Mouse (Mus musculus): ENCODE results near the gene Naga. TPM values are rescaled to one million over a fixed set of nuclear protein-coding genes. Genes with fewer than 3 reads are reported as not detected.

Naga gene
- polyA plus RNA-seq, 1 experiment from 2014 or later: 29.2 TPM

- 2% methylated on average over 40 of the region's 40 CpGs for WGBS
- Histone ChIP-seq H3K9me3 (replicated peaks) (no peaks in the 10 kb centered on the region), H3K36me3 (peaks cover 6% of the 10 kb centered on the region), H3K27me3 (ENCODE audit: low read depth, poor library complexity, severe bottlenecking) (peaks cover 26% of the 10 kb centered on the region), H3K4me1 (peaks cover 47% of the 10 kb centered on the region), H3K4me3 (peak overlapping the region; percentile 58), H3K27ac (peak overlapping the region; percentile 90)
- peak; percentile 65 for DNase-seq (ENCODE audit: low spot score)
Observed at GRCm38 (mm10) chr15:82341036-82341501, 2.3 kb upstream of the Naga start.

DNA sequence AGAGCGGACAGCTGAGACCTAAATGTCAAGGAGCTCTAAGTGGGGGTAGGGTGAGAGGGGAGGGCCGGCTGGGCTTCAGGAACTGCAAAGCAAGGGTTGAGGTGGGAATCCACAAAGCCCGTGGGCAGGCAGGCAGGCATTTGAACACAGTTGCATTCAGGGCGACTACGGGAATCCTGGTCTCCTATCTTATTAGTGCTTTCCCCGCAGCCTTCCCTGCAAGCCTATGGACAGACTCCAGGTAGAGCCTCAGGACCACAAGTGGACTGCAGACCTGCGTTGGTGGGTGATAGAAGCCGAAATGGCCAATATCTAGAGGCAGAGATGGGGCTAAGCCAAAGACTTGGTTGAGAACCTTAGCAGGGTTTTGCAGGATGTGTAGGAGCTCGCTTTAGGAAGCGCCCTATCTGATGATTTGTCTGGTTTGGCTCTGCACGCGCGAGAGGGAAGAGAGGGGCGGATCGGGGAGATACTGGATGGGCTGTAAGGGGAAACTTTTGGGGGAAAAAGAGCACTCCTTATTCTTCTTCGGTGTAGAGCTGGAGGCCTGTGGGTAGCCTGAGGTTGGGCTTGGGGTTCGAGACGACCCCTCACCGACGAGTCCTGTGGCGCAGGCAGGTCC lies 1.8 kb upstream of the Naga start:
- no peak for DNase-seq (ENCODE audit: low spot score)
- H3K9me3 ChIP-seq (replicated peaks): no peaks in the 10 kb centered on the region
- H3K27ac ChIP-seq: peak overlapping the region; percentile 90
- H3K4me1 ChIP-seq: peaks cover 53% of the 10 kb centered on the region
- peaks cover 26% of the 10 kb centered on the region for H3K27me3 ChIP-seq (ENCODE audit: low read depth, poor library complexity, severe bottlenecking)
- 35% methylated on average over 21 of the region's 21 CpGs for WGBS
- H3K4me3 ChIP-seq: peak overlapping the region; percentile 58
- peaks cover 12% of the 10 kb centered on the region for H3K36me3 ChIP-seq

DNA sequence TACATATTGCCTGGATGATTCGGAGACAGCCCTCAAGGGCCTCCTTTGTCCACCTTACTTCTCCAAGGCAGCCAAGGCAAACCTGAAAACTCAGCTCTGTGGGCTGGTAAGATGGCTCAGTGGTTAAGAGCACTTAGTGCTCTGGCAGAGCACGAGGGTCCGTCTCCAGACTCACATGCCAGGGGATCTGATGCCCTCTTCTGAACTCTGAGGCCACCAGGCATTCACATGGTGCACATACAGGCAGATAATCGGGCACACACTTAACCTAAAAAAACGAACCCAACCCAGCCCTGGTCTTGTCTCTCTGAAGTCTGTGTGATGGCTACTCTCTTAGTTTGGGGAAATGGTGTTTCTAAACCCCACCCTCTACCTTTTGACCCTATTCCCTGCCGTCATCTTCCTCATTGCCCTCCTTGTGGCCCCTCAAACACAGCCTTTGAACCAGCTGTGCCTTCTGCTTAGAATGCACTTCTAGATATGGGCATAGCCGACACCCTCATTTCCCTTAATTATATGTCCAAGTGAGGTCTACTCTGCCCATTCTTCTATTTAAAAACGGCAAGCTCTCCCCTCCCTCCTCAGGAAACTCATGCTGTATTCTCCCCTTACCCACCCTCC lies 1.0 kb upstream of the Naga start:
- peaks cover 26% of the 10 kb centered on the region for H3K27me3 ChIP-seq (ENCODE audit: low read depth, poor library complexity, severe bottlenecking)
- WGBS: 71% methylated on average over 8 of the region's 8 CpGs
- no peak overlapping the region for H3K27ac ChIP-seq
- peaks cover 19% of the 10 kb centered on the region for H3K36me3 ChIP-seq
- peaks cover 54% of the 10 kb centered on the region for H3K4me1 ChIP-seq
- H3K4me3 ChIP-seq: no peak overlapping the region
- no peaks in the 10 kb centered on the region for H3K9me3 ChIP-seq (replicated peaks)
- DNase-seq (ENCODE audit: low spot score): no peak

- WGBS: 63% methylated on average over 10 of the region's 10 CpGs
- no peak for DNase-seq (ENCODE audit: low spot score)
- Histone ChIP-seq H3K27me3 (ENCODE audit: low read depth, poor library complexity, severe bottlenecking) (peaks cover 26% of the 10 kb centered on the region), H3K36me3 (peaks cover 25% of the 10 kb centered on the region), H3K9me3 (replicated peaks) (no peaks in the 10 kb centered on the region), H3K4me3 (peak overlapping the region; percentile 67), H3K27ac (peak overlapping the region; percentile 85), H3K4me1 (peaks cover 54% of the 10 kb centered on the region)
Observed at GRCm38 (mm10) chr15:82339150-82339549, 425 bp upstream of the Naga start.

DNA sequence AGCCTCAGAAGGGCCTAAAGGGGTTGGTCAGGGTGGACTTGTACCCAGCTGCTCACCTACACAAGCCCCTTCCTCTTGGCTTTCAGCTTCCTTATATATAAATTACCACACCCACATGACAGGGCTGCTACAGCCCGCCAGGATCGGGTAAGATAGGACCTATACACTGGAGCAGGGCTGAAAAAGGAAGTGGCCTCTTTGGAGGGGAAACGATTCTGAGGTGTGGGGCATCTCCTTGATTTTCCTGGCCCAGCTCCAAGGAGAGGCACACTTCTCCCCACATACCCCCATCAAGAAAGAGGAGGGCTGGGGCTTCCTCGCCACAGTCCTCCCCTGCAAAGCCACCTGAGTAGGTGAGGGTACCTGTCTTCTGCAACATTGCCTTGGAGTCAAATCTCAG lies 850 bp downstream of the Naga start:
- no peaks in the 10 kb centered on the region for H3K9me3 ChIP-seq (replicated peaks)
- H3K27ac ChIP-seq: peak overlapping the region; percentile 85; the same call in 1 of the 2 replicates
- DNase-seq (ENCODE audit: low spot score): no peak
- H3K4me1 ChIP-seq: peaks cover 54% of the 10 kb centered on the region
- H3K4me3 ChIP-seq: peak overlapping the region; percentile 67
- H3K27me3 ChIP-seq (ENCODE audit: low read depth, poor library complexity, severe bottlenecking): peaks cover 26% of the 10 kb centered on the region
- H3K36me3 ChIP-seq: peaks cover 29% of the 10 kb centered on the region
- WGBS: 64% methylated on average over 4 of the region's 4 CpGs

GRCm38 (mm10) chr15:82336629-82337028 lies 2.1 kb downstream of the Naga start:
- H3K27ac ChIP-seq: peak overlapping the region; percentile 8
- H3K4me1 ChIP-seq: peaks cover 47% of the 10 kb centered on the region
- H3K4me3 ChIP-seq: peak overlapping the region; percentile 11; the same call in 1 of the 2 replicates
- no peaks in the 10 kb centered on the region for H3K9me3 ChIP-seq (replicated peaks)
- peaks cover 19% of the 10 kb centered on the region for H3K27me3 ChIP-seq (ENCODE audit: low read depth, poor library complexity, severe bottlenecking)
- 78% methylated on average over 12 of the region's 12 CpGs for WGBS
- peaks cover 36% of the 10 kb centered on the region for H3K36me3 ChIP-seq
- DNase-seq (ENCODE audit: low spot score): no peak

- Histone ChIP-seq H3K36me3 (peaks cover 50% of the 10 kb centered on the region), H3K9me3 (replicated peaks) (no peaks in the 10 kb centered on the region), H3K4me3 (no peak overlapping the region), H3K27ac (peak overlapping the region; percentile 26; the same call in 1 of the 2 replicates), H3K27me3 (ENCODE audit: low read depth, poor library complexity, severe bottlenecking) (peaks cover 8% of the 10 kb centered on the region), H3K4me1 (peaks cover 37% of the 10 kb centered on the region)
- WGBS: 94% methylated on average over 4 of the region's 4 CpGs
- DNase-seq (ENCODE audit: low spot score): no peak
Observed at GRCm38 (mm10) chr15:82335194-82335593, 3.5 kb downstream of the Naga start.

GRCm38 (mm10) chr15:82325382-82325781 lies 13.3 kb downstream of the Naga start:
- Histone ChIP-seq H3K4me3 (no peak overlapping the region), H3K36me3 (peaks cover 14% of the 10 kb centered on the region), H3K27me3 (ENCODE audit: low read depth, poor library complexity, severe bottlenecking) (no peaks in the 10 kb centered on the region), H3K27ac (no peak overlapping the region), H3K9me3 (replicated peaks) (no peaks in the 10 kb centered on the region), H3K4me1 (0 out of 2 replicates have a peak, but pooled peaks cover 3% of the 10 kb centered on the region)
- DNase-seq (ENCODE audit: low spot score): no peak
- WGBS: 78% methylated on average over 2 of the region's 2 CpGs

GRCm38 (mm10) chr15:82322195-82322594 lies 16.5 kb downstream of the Naga start:
- WGBS: 88% methylated on average over 8 of the region's 8 CpGs
- H3K9me3 ChIP-seq (replicated peaks): no peaks in the 10 kb centered on the region
- DNase-seq (ENCODE audit: low spot score): no peak
- H3K27me3 ChIP-seq (ENCODE audit: low read depth, poor library complexity, severe bottlenecking): no peaks in the 10 kb centered on the region
- no peak overlapping the region for H3K4me3 ChIP-seq
- 0 out of 2 replicates have a peak, but pooled peaks cover 3% of the 10 kb centered on the region for H3K4me1 ChIP-seq
- no peak overlapping the region for H3K27ac ChIP-seq
- no peaks in the 10 kb centered on the region for H3K36me3 ChIP-seq

DNA sequence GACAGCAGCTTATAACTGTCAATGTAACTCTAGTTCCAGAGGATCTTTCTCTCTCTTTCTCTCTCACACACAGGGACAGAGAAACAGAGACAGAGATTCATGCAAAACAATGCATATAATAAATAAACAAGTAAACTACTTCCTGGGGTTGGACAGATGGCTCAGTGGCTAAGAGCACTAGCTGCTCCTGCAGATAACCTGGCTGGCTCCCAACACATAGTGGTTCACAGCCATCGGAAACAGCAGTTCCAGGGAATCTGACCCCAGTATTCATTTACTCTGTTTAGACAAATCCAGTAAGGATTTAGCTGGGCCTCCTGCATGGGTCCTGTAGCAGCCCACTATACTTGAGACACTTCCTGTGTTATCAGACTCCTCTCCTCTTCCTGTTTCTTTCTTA lies 19.1 kb downstream of the Naga start:
- Histone ChIP-seq H3K27me3 (ENCODE audit: low read depth, poor library complexity, severe bottlenecking) (no peaks in the 10 kb centered on the region), H3K4me3 (no peak overlapping the region), H3K9me3 (replicated peaks) (no peaks in the 10 kb centered on the region), H3K27ac (no peak overlapping the region), H3K4me1 (0 out of 2 replicates have a peak, but pooled peaks cover 3% of the 10 kb centered on the region), H3K36me3 (no peaks in the 10 kb centered on the region)
- no peak for DNase-seq (ENCODE audit: low spot score)
- 85% methylated on average over 1 of the region's 1 CpGs for WGBS

DNA sequence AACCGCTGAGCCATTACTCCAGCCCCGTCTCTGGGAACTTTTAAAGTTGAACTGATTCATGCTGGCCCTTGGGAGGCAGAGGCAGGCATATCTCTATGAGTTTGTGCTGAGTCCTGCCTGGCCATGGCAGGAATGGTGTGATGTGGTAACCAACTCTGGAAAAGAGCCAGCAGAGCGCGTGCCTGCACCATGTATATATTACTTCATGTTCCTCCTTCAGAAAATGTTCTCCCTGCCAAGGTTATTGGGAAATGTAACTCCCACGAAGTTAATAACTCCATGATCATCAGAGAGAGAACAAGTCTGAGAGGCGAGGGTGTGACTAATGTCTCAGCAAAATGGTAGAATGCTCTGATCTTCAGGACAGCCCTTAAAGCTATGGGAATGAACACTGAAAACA lies 20.9 kb downstream of the Naga start:
- Histone ChIP-seq H3K27ac (no peak overlapping the region), H3K4me3 (no peak overlapping the region), H3K4me1 (no peaks in the 10 kb centered on the region), H3K27me3 (ENCODE audit: low read depth, poor library complexity, severe bottlenecking) (no peaks in the 10 kb centered on the region), H3K9me3 (replicated peaks) (no peaks in the 10 kb centered on the region), H3K36me3 (no peaks in the 10 kb centered on the region)
- DNase-seq (ENCODE audit: low spot score): no peak
- WGBS: 87% methylated on average over 6 of the region's 6 CpGs

DNA sequence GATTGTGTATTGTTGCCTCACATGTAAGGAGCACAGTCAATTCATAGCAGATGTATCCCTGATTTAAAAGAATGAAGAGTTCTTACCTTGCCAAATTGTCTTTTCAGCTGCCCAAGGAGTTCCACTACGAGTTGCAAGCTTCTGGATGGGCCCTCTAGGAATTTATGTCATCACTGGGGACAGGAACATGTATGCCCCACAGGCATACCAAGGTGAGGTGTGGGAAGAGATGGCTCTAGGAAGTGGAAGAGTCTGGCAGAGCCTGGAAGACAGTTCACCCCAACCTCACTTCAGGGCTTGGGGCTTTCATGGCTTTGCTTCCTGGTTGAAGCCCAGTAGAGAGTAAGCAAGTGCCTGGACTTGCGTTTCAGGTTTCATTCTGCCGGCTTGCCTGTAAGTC lies 30.3 kb downstream of the Naga start:
- WGBS: 85% methylated on average over 3 of the region's 3 CpGs
- DNase-seq (ENCODE audit: low spot score): no peak
- Histone ChIP-seq H3K4me1 (no peaks in the 10 kb centered on the region), H3K36me3 (no peaks in the 10 kb centered on the region), H3K27me3 (ENCODE audit: low read depth, poor library complexity, severe bottlenecking) (no peaks in the 10 kb centered on the region), H3K27ac (no peak overlapping the region), H3K4me3 (no peak overlapping the region), H3K9me3 (replicated peaks) (no peaks in the 10 kb centered on the region)

GRCm38 (mm10) chr15:82307107-82307506 lies 31.6 kb downstream of the Naga start:
- WGBS: 86% methylated on average over 3 of the region's 3 CpGs
- H3K36me3 ChIP-seq: no peaks in the 10 kb centered on the region
- H3K9me3 ChIP-seq (replicated peaks): no peaks in the 10 kb centered on the region
- no peak overlapping the region for H3K27ac ChIP-seq
- H3K4me1 ChIP-seq: no peaks in the 10 kb centered on the region
- no peak overlapping the region for H3K4me3 ChIP-seq
- H3K27me3 ChIP-seq (ENCODE audit: low read depth, poor library complexity, severe bottlenecking): no peaks in the 10 kb centered on the region
- no peak for DNase-seq (ENCODE audit: low spot score)

Measured in limb, embryonic 10.5 days (tissue).